Mouse (Mus musculus): ENCODE measurements at regions not wholly inside any gene's neighbourhood (a gene's known extent, or its start where the extent isn't known, plus 50 kb on each side); places are given as distances from the start of the nearest gene placed in this dataset.

- no peak for DNase-seq (ENCODE audit: low read depth, low spot score)
Observed at GRCm38 (mm10) chr12:33714392-33714791, 213.8 kb upstream of the Ferd3l start.

GRCm38 (mm10) chr12:33715997-33716396, 212.2 kb upstream of the Ferd3l start:
- no peak for DNase-seq (ENCODE audit: low read depth, low spot score)

DNA sequence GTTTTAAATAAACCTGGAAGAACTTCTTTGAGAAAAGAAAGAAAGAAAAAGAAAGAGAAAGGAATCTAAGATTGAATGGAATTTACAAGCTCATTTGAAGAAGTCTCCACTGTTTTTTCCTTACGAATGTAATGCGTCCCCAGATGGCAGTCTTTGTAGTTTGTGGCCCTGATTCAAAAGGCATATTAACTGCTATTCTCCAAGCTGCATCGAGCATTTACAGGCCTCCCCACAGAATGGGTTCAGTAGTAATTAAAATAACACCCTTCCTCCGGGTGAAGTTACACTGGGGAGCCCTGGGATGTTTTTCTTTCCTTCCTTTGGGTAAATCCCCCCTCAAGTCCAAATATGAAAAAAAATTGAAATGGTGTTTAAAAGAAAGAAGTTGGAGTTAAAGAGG, 211.2 kb upstream of the Ferd3l start:
- no peak for DNase-seq (ENCODE audit: low read depth, low spot score)

DNA sequence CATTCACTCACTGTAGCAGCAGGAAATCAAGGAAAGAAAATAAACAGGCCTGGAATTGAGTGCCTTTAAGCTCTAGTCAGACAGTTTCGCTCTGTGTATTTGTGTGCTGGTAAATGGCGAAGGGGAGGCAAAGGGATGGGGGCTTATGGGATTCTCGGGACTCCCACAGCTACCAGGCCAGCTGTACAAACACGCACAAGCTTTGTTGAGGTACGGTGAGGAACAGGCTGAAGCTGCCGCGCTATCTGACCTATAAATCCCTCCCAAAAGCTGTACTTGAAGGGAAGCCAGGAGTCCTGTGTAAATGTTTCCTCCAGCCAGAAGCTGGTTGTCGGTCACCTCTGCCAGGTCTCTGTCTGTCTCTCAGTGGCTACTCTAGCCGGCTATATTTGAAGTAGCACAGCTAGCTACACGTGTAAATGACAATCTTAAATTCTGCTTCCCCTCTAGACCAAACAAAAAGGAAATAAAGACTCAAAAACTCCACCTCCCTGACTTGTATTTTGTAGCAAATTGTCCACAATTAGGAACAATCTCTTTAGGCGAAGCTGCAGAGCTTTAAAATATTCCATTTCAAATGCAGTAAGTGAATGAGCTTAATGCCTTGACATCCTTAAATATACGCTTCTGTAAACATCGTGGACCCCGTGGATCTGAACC, 210.5 kb upstream of the Ferd3l start:
- no peak for DNase-seq (ENCODE audit: low read depth, low spot score)

DNA sequence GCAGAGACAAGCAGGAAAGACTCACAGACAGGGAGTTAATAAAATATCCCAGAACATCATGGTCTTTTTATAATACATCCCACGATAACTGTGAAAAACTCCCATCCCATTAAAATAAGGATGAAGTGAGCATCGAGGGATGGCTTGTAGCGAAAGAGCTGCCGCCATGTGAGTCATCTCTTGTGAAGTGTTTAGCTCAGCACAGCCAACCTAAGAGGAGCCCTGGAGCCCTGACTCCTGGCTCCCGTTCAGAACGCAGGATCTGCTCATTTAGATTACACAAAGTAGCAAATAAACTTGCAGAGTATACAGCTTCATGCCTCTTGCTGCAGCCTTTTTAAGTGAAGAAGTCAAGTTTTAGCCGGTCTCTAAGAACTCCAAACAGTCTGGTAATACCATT, 209.2 kb upstream of the Ferd3l start:
- no peak for DNase-seq (ENCODE audit: low read depth, low spot score)

DNA sequence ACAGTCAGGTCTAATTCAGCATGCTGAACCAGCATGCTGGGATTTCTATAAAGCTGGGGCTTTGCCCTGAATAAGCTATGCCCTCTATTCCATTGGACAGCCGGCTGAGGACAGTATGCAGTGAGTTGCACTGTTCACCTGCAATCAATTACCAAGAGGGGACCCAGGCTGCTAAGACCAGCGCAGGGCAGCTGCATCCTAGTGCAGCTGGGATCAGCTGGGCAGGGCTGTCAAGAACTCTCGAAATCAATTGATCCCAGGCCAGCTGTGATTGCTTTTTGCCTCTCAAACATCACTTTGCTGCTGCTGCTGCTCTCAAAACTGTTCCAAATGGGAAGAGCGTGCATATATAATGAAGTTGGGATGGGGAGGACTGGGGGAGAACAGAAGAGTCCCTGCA, 196.3 kb upstream of the Ferd3l start:
- no peak for DNase-seq (ENCODE audit: low read depth, low spot score)

DNA sequence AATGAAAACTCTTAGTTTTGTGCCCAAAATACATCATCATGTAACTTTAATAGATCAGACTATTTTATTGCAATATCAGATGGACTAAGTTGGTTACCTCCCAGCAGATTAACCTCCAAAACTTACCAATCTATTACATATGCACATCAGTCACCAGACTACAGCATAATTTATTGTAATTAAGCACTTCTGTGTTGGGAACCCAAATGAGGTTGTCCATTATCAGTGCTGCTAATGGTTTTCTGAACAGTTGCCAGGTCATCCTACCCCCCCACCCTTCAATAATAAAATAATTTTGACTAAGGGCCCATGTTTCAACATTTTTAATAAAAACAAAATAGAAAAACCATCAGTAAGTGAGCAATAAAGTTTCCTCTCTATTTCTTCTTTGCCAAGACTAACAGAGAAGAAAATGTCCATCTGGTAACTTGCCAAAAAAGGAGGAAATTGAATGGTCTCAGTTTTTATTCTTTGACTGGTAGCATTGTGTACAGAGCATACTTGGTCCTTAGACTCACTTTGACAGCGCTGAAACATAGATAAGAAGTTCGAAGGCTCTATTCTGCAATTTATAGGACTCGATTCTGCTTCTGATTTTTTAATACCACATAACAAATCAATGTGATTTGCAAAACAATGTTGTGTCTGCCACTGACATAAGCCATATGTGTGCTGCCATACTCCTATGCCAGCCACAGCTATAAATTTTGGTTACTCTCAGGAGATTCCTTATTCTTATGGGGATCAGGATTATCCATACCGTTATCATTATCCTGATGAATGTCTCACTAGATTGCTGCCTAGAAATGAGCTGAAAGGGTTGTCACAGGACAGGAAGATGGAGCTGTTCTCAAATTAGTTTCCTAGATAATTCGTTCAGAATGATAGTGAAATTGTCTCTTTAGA, 152.4 kb upstream of the Ferd3l start:
- DNase-seq (ENCODE audit: low read depth, low spot score) = no peak

GRCm38 (mm10) chr12:33778477-33778876, 149.7 kb upstream of the Ferd3l start:
- no peak for DNase-seq (ENCODE audit: low read depth, low spot score)

DNA sequence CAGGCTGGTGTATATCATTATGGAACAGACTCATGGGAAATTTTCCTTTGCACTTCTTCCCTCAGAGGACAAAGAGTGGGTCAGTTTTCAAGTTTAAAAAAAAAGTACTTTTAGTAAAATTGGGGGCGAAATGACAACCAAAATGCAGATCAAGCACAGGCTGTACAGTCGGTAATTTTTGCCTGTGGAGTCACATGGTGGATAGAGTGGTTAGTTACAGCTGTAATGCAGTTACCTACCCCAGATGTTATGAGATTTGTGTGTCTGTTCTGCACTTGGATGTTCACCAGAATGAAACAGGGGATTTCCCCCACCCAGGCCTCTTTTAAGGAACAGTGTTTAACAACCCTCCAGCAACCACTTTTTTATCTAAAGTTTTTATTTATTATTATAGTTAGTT, 148.3 kb upstream of the Ferd3l start:
- no peak for DNase-seq (ENCODE audit: low read depth, low spot score)

GRCm38 (mm10) chr12:33804206-33804791, 123.9 kb upstream of the Ferd3l start:
- DNase-seq (ENCODE audit: low read depth, low spot score) = no peak

GRCm38 (mm10) chr12:33825571-33825970, 102.7 kb upstream of the Ferd3l start:
- DNase-seq (ENCODE audit: low read depth, low spot score) = no peak

GRCm38 (mm10) chr12:33849088-33849487, 79.1 kb upstream of the Ferd3l start:
- no peak for DNase-seq (ENCODE audit: low read depth, low spot score)

DNA sequence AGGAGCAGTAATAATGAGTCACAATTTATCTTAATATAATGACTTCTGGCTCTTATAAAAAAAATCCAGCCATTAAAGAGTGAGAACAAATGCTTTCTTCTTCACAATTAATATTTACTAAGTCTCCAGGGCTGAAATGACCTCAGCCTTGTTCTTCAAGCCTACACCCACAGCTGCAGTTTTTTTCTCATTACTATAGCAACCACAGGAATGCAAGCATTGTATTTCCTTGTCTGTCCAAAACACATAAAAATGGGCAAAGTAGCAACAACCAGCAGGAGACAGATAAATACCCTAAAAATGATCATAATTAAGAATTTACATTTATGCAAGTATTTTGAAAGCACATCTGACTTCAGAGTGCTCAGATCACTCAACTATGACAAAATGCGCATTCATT, 76.5 kb upstream of the Ferd3l start:
- DNase-seq (ENCODE audit: low read depth, low spot score) = no peak

Measured in CD4-positive helper T cell, adult 2 months (primary cell).